Mouse (Mus musculus): ENCODE measurements around the gene Ly6g5c.
A peak's percentile ranks its signal among the peaks of the same experiment; 100 is the strongest.
"Not testable (repeated sequence)": the region's sequence is repeated elsewhere in the genome, so short reads cannot be mapped to it uniquely, and the experiment has no call there.

Gene Ly6g5c

DNA sequence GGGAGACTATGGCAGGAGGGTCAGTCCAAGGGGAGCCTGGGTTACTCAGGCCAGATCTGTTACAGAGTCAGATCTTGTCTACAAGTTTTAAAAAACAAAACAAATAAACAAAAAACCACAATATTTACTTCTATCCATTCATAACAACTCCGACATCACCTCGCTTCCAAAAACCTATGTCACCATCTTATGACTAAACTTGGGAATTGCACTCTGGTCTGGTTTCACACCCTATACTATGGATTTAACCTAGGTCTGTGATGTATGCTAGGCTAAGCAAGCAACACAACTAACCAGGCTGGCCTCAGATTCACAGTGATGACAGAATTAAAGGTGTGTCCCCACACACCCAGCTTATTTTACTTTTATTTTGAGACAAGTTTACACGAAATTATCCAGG is 1.6 kb upstream of the Ly6g5c start:
- DNase-seq (ENCODE audit: low spot score in 2 of 2): no peak

DNA sequence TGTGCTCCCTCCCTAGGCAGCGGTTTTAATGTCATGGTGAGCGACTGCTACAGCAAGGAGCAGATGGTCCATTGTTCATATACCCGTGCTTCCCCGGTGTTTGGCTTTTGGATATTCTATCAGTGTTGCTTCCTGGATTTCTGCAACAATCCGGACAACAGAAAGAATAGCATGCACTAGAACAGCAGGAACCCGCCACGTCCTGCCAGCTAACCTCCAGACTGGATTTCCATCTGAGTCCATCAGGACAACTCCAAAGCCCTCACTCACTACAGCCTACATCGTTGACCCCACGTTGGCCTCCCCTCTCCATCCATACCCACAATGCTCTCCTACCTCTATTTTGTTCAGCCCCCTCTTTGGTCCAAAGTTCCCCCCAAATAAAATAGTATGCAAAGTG is 3.7 kb downstream of the Ly6g5c start:
- no peak for DNase-seq (ENCODE audit: low spot score in 2 of 2)

DNA sequence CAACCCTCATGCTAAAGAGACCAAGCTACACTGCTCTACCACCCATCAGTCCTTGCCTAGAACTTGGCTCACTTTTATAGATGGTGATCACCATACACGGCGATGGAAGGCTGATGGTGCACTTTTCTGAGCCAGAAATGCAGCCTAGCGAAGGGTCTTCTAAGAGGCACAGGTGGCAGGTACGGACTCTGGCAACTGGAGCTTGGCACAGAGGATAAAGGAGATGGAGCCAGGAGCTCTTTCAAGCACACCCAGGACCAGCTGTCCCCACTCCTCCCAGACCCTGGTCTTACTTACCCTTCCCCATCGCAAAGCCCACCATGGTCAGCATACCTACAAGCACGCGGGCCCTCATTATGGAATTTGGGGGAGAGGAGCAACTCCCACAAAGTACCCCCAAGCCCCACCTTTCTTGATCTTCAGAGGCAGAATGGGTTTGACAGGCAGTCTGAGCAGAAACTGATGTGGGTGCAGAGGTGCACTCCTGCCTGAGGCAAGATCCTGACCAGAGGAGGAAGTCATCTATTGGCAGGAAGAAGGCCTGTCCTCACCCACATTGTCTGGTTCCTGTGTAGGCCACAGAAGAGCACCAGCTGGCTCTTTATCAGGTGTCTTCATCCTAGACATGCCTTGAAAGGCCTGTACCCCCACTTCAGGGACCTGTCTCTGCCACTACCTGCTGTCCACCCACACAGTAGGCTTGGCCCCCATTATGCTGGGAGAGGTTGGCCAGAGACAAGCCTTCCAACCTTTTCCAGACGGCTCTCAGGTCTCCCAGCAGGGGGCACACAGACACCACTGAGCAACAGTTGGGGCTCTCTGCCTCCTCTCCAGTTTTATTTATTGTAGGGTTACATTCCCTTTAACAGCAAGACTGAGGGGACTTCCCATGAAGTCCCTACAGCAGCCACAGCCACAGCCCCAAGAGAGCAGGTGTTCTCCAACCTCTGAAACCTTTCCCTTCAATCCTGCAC is 7.3 kb downstream of the Ly6g5c start, which contains the start of gene Ly6g5b:
Ly6g5b (minus strand) TSS at position 383 of the 974 bp plus-strand sequence.
- no peak for DNase-seq (ENCODE audit: low spot score in 2 of 2)

DNA sequence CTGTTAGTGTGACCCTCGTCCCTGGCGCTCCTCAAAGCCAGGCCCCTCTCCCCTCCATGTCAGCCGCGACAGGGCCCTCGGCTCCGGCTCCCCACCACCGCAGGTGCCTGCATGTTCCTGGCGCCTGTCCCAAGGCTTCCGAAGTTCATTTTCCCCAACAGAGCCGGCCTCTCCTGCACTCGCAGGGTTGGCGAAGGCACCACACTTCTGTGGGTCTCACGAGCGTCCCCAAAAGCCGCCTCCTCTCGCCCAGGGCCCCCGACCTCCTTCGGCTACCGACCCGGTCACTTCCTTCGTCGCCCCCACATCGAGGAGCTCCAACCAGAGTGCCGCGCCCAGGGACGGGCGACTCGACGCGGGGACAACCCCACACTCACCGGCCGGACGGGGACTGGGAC is 12.7 kb downstream of the Ly6g5c start:
- no peak for DNase-seq (ENCODE audit: low spot score in 2 of 2)

DNA sequence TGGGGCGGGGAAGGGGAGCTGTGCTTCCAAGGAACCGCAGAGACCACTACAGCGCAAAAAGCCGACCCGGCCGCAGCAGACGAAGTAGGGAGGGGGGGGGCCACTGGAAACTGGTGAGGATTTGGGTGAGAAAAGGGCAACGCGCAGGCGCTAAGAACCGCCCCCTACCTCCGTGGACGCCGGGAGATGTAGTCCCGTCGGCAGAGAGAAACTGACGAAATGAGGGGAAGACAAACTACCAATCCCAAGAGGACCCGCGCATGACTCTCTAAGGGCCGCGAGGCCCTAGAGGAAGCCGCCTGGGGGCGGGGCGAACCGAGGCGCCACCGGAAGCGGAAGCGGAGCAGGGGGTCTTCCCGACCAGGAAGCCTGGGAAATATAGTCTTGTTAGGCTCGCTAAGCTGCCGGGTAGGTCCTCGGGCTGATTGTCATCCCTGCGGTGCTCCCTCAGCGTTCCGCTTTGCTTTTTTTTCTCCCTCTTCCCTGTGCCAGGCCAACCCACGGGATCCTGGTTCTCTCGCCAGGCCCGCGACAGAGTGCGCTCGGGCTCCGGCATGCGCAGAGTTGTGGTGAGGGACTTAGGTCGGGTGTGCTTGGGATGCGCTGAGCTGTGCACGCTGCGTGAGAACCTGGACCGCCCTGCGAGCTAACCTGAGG is 13.2 kb downstream of the Ly6g5c start, which contains the start of gene Gpank1:
Gpank1 (plus strand) TSS at position 313 of the 657 bp plus-strand sequence.
- peak; percentile 97 to 98 for DNase-seq (ENCODE audit: low spot score in 2 of 2)

DNA sequence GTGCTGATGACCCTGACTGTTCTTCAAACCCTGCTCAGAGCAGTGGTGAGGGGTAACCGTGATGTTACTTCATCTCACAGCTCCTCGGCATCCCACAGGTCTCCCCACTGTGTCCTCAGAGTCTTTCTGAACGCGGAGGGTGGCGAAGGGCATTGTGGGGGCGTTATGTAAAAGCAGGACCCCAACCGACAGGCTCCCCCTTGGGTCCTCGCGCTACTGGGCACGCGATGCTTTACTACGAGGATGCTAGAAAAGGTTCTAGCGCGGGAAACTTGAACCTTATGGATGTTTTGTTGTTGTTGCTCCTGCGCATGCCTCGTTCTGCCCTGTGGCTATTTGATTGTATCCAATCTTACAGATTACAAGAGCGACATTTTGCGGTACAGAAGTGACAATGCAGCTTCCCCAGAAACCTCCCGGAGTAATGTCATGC is 13.8 kb downstream of the Ly6g5c start, which contains the start of gene Csnk2b:
Csnk2b (minus strand) TSS at position 183 of the 433 bp plus-strand sequence.
- DNase-seq (ENCODE audit: low spot score in 2 of 2): peak; percentile 71 to 82

DNA sequence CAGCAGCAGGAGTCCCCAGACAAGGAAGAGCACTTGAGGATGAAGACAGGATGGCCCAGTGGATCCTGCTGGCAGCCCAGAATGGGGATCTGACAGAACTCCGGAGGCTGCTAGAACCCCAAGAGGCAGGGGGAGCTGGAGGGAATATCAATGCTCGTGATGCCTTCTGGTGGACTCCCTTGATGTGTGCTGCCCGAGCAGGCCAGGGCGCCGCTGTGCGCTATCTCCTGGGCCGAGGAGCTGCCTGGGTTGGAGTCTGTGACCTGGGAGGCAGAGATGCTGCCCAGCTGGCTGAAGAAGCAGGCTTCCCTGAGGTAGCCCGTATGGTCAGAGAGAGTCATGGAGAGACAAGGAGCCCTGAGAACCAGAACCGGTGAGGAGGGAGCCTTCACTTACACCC is 15.2 kb downstream of the Ly6g5c start:
- DNase-seq (ENCODE audit: low spot score in 2 of 2): not testable (repeated sequence)

DNA sequence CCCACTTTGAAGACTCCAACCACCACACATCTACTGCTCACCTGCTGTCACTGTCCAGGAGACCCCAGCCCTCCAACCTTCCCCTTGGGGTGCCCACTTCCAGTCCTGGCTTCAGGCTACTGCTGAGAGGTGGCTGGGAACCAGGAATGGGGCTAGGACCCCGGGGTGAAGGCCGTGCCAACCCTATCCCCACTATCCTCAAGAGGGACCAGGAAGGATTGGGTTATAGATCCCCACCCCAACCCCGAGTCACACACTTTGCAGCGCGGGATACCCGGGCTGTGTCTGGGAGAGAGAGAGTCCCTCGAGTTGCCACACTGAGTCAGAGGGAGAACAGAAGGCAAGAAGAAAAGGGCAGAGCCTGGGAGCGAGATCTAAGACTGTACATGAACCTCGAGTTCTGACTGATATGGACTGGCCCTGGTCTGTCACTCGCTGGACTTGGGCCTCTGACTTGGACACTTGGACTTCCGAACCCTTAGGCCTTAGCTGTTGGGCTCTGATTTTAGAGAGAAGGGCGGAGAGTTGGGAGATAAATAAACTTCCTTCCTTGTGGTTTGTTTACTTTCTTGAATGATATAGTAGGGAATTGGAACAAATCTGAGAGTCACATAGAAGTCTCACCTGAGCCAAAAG is 16.3 kb downstream of the Ly6g5c start:
- DNase-seq (ENCODE audit: low spot score in 2 of 2): not testable (repeated sequence)

DNA sequence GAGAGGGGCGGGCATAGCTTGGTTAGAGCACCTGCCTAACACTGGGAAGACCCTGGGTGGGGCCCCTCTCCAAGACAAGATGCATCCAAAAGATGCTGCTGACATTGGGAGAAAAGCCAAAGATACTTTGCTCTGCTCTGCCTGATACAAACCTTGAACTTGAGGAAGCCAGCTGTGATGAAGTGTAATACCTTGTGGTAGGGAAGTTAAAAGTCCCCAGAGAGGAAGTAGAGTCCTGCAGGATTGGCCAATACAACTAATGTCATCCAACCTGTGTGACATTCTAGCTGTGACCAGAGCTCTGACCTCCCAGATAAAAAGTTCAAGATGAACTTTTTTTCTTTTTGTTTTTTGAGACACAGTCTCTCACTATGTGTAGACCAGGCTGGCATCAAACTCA is 17.0 kb downstream of the Ly6g5c start:
- no peak for DNase-seq (ENCODE audit: low spot score in 2 of 2)

DNA sequence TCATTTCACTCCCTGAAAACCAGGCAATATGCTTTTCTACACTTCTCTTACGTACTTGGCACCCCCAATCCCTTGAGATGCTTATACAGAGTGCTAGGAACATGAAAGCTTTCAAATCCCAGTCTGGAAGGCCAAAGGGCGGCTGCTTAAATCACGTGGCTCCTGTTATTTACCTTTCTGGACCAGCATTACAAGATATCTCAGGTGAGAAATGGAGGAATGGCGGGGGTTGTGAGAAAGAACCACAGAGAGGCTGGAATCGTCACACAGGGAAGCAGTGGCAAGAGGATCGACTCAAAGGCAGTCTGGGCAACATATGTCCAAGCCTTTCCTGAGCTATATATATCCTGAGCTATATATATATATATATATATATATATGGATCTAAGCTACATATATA is 17.5 kb downstream of the Ly6g5c start:
- peak in 1 of 2 experiments; percentile 22 for DNase-seq (ENCODE audit: low spot score in 2 of 2)

DNA sequence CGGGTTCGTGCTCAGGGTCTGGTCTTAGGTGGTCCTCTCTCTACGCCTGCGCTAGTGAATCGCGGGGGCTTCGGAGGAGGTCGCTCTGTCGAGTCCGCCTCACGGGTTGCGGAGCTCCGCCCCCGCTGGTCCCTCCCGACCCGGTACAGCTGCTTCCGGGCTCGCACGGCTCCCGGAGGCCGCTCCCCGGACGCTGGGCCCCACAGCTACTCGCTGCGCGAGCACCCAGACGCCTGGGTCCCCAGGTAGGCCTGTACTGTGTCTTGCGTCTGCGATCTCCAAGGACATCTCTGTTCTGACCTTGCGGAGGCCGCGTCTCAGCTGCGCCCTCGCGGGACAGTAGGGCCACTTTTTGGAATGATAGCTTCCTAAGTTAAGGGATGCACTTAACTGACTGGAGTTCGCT is 18.1 kb downstream of the Ly6g5c start, which contains the start of gene D17H6S53E:
D17H6S53E (plus strand) TSS at position 168 of the 406 bp plus-strand sequence.
- peak; percentile 67 to 75 for DNase-seq (ENCODE audit: low spot score in 2 of 2)

DNA sequence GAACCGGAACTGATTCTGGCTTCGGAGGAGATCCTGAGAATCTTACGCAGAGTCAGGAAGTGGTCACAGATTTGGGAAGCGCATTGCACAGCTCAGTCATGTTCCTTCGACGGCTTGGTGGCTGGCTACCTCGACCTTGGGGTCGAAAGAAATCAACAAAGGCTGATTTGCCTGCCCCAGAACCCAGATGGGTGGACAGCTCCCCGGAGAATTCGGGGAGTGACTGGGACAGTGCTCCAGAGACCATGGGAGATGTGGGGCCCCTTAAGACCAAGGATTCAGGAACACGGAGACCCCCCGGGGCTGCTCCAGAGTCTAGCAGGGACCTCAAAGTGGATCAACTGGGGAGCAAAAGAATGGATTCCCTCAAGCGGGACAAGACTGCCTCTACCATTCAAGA is 18.9 kb downstream of the Ly6g5c start:
- DNase-seq (ENCODE audit: low spot score in 2 of 2): no peak

DNA sequence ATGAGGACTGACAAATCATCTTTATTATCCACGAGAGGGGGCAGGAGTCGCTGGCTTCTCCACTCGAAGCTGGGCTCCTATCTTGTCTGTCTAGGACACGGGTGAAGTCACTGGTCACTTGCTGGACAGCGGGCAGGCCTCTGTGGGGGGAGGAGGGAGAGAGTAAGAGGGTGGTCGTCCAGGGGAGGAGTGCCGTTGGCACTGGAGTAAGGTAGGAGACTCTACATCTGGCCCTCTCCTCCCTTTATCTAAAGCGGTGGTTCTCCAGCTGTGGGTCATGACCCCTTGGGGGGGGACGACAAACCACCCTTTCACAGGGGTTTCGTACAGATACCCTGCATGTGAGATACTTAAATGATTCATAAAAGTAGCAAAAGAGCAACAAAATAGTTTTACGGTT is 20.9 kb downstream of the Ly6g5c start:
- no peak for DNase-seq (ENCODE audit: low spot score in 2 of 2)

DNA sequence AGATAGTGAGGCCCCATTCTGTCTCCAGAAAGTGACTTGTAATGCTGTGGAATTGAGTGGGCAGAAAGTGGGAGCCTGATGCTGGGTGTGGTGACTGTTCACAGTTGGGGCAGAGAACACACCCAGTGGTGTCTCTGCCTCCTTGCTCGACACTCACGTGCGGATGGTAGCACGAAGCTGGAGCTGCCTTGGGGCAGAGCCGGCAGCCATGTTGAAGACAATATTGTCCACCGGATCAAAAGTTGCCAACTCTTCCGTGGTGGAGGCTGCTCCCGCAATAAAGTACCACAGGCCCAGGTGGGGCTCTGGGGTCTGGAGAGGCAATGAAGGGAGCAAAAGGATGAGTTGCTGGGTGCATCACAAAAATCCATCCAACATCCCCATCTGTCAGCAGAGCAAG is 23.0 kb downstream of the Ly6g5c start:
- DNase-seq (ENCODE audit: low spot score in 2 of 2): no peak

DNA sequence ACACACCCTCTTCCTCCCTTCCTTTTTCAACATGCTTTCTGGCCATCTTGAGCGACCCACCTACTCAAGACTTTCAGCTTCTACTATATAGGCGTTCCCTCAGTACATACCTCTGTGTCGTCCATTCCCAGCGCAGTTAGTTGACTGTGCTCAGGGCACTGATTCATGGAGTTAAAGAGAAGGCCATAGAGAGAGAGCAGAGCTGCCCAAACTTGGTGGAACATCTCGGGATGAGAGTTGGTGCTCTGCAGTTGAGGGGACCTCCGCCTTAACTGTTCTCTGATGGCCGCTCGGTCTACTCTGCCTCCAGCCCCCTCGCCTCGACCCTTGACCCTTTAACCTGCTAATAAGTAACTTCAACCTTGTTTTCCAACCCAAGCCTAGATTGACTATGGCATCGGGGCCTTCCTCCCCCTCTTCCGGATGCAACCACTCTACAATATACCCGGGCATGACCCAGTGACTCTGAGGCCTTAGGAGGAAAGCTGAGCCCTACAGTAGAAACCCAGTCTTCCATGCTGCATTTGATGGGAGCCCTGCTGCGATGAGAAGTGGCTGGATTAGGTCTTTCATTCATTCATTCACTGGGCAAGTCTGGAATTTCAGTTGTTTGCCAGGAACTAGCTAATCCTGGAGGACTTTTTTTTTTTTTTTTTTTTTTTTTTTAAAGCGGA is 23.6 kb downstream of the Ly6g5c start, which contains the start of gene Apom:
Apom (minus strand) TSS at position 551 of the 674 bp plus-strand sequence.
- DNase-seq (ENCODE audit: low spot score in 2 of 2): no peak

DNA sequence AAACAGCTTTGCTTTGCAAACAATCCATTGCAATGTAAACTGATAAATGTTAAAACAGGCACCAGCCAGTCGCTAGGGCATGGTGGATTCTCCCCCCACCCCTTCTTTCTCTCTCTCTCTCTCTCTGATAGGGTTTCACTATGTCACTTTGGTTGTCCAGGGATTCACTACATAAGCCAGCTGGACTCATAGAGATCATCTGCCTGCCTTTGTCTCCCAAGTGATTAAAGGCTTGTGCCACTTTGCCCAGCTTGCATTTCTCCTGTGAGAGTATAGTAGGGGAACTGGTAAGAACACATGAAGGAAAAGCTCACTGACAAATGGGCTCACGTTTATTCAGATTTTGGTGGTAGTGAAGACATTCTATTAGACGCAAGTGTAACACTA is 24.1 kb downstream of the Ly6g5c start:
- DNase-seq (ENCODE audit: low spot score in 2 of 2): no peak

DNA sequence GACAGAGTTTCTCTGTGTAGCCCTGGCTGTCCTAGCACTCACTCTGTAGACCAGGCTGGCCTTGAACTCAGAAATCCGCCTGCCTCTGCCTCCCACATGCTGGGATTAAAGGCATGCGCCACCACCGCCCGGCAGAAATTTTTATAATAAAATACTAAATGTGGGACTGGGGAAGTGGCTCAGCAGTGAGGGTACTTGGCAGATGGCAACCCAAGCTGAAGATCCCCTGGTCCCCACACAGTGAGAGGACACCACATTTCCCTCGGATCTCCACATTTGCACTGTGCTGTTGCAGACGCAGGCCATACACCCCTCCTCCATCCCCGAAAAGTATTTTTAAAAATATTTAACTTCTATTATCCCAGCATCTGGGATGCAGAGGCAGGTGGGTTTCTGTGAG is 25.4 kb downstream of the Ly6g5c start:
- DNase-seq (ENCODE audit: low spot score in 2 of 2): no peak

DNA sequence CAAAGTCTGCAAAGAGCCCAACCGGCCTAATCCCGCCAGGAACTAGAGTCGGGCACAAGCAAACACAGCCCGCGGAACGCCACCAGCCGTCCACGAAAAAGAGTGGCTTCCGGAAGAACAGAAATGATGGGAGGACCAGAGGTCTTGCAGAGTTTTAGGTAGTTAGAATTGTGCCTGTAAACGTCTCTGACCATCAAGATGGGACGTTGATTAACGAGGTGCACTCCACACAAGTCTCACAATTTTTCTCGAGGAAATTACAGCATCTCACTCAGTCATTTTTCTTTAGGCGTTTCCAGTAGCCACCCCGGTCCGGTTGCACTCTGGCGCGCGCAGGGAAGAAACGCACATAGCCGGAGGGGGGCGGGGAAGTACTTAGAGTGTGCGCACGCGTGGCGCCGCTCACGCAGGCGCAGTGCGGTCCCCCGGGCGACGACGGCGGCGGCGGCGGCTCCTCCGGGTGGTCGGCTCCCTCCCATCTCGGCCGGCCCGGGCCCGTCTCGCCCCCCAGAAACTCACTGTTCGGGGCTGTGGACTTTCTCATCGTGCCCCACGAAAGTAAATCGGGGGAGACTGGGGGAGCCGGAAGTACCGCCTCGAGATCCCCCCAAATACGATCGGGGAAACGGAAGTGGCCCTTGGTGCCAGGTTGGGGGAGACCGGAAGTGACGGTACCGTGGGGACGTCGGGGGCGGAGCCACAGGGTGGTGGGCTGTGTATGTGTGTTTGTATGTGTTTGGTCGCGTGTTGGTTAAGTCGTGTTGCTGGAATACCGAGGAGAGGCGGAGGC is 26.9 kb downstream of the Ly6g5c start, which contains the start of gene Bag6:
Bag6 (plus strand) TSS at position 378 of the 790 bp plus-strand sequence.
- peak; percentile 96 to 97 for DNase-seq (ENCODE audit: low spot score in 2 of 2)

DNA sequence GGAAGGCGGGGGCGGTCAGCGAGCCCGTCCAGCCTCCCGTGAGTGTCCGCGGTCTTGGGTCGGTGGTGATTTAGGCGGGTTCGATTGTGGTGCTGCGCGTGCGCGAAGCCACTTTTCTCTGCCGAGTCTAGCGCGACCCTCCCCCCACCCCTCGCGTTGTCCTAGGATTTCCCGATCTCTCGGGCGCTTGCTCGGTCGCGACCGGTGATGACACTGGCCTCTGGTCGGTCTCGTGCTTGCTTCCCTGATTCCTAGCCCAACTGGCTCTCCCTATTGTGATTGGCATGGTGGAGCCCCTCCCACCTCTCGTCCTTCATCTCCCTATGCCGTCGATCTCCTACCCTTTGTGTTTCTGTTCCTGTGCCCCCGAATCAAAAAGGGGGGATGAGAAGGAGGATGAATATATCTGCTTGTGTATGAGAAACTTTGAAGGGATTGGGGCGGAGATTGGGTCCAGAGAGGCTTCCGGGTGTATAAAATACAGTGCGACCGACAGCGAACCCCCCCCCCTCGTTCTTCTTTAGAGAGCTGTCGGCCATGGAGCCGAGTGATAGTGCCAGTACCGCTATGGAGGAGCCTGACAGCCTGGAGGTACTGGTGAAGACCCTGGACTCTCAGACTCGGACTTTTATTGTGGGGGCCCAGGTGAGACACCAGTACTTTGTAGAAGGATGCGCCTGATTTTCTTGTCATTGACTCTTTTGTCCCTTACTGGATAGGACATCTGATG is 27.7 kb downstream of the Ly6g5c start:
- no peak for DNase-seq (ENCODE audit: low spot score in 2 of 2)

DNA sequence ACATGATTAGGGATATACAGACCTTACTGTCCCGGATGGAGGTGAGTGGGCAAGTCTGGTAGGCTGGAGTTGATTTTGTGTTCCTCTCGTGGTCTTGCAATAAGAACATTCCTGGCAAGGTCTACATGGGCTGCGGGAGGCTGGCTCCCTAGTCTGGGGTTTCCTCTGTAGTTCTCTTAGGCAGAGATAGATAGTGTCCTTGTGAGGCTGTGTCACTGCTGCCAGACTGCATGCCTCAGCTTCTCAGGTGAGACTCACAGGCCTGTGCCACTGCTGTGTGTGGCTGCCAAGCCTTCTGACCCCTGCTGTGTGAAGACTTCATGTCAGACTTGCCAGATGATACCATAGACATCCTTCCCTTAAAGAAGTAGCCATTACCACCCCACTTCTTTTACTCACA is 31.2 kb downstream of the Ly6g5c start:
- no peak for DNase-seq (ENCODE audit: low spot score in 2 of 2)
